Comparison of ENCODE assay signal across 23 mouse cellular contexts in the genomic region with DNA sequence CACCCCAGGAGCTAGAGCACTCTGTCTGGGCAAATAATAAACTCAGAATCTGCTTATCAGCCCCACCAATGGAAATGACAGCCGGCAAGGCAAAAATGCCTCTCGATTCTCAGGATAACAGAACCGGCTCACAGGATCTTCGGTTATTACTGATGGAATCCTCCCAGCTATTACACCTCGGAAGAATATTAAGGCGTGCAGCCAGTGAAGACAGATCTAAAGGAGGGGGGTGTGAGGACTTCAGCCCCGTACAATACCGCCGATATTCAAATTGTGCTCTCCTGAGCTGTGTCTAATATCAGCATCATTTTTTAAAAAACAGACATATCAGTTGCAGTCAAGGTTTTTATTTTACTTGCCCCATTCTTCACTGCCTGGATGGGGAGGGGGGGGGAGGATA. TPM values are rescaled to one million over a fixed set of nuclear protein-coding genes. Genes with fewer than 3 reads are reported as not detected.
DNase-seq lines count a peak whose midpoint lies in the region; ATAC-seq and TF ChIP-seq lines count a peak whose summit lies in the region.
"Had no signal": no experiment of that assay in that cellular context is flagged by ENCODE, and none has a peak within 500 bp of the region (broad histone marks: within the 10 kb centered on the region; RNA-seq: fewer than 3 reads in every experiment).

No protein-coding gene starts in this region.

- no peak for TF ChIP-seq CTCF in midbrain, postnatal 0 days (IDR thresholded peaks at IDR 0.05)

- H3K4me2 ChIP-seq in forebrain, embryonic 14.5 days (ENCODE audit: low read length), result 0 out of 2 replicates have a peak overlapping the region, but pooled peaks have one; percentile 16
- no peak overlapping the region for H3K4me2 ChIP-seq in forebrain, embryonic 12.5 days
- H3K4me2 ChIP-seq in limb, embryonic 13.5 days (replicated peaks), result peak overlapping the region; percentile 31; the same call in 1 of the 2 replicates
- peak overlapping the region; percentile 37 for H3K4me2 ChIP-seq in hindbrain, embryonic 14.5 days (replicated peaks)
- H3K4me2 ChIP-seq in midbrain, postnatal 0 days (ENCODE audit: low read depth, low read length, poor library complexity, severe bottlenecking), result peak overlapping the region; percentile 35
- H3K4me2 ChIP-seq: intestine, embryonic 15.5 days; limb, embryonic 12.5 days; liver, embryonic 13.5 days had no signal

- no peak for DNase-seq in forebrain, embryonic 14.5 days (ENCODE audit: low spot score)
- DNase-seq in limb, embryonic 10.5 days (ENCODE audit: low spot score), result no peak
- DNase-seq in hindbrain, embryonic 14.5 days (ENCODE audit: low spot score), result no peak
- no peak for DNase-seq in midbrain, postnatal 0 days (ENCODE audit: low spot score)
- no peak for DNase-seq in layer of hippocampus, adult 18-20 months (ENCODE audit: low spot score in 2 of 2)
- DNase-seq in urinary bladder, postnatal 10 days (ENCODE audit: low spot score), result no peak
- DNase-seq: adrenal gland, postnatal 36 days; cerebellum, adult 11 months; heart, postnatal 4 days; kidney, adult 8-10 months; kidney, postnatal 10 days; liver, embryonic 13.5 days; lung, adult 2 months; lung, postnatal 14 days had no signal

- H3K27ac ChIP-seq in forebrain, embryonic 14.5 days (ENCODE audit: low read depth, low read length), result no peak overlapping the region
- no peak overlapping the region for H3K27ac ChIP-seq in forebrain, embryonic 12.5 days
- H3K27ac ChIP-seq in limb, embryonic 13.5 days, result no peak overlapping the region
- no peak overlapping the region for H3K27ac ChIP-seq in limb, embryonic 10.5 days
- peak overlapping the region; percentile 74 for H3K27ac ChIP-seq in hindbrain, embryonic 14.5 days
- H3K27ac ChIP-seq in midbrain, postnatal 0 days (ENCODE audit: low read depth, low read length), result peak overlapping the region; percentile 67
- H3K27ac ChIP-seq: heart, embryonic 10.5 days; intestine, embryonic 15.5 days; limb, embryonic 12.5 days; liver, embryonic 13.5 days had no signal

- peaks cover 5% of the 10 kb centered on the region; the same call in 1 of the 2 replicates for H3K27me3 ChIP-seq in forebrain, embryonic 14.5 days (replicated peaks; ENCODE audit: control insufficient read depth, insufficient read depth, low read length)
- 0 out of 2 replicates have a peak, but pooled peaks cover 8% of the 10 kb centered on the region for H3K27me3 ChIP-seq in forebrain, embryonic 12.5 days
- peaks cover 11% of the 10 kb centered on the region; the same call in 1 of the 2 replicates for H3K27me3 ChIP-seq in limb, embryonic 13.5 days
- H3K27me3 ChIP-seq in limb, embryonic 10.5 days (ENCODE audit: low read depth, poor library complexity, severe bottlenecking), result peaks cover 23% of the 10 kb centered on the region; the same call in 1 of the 2 replicates
- no peaks in the 10 kb centered on the region for H3K27me3 ChIP-seq in hindbrain, embryonic 14.5 days (ENCODE audit: control insufficient read depth, insufficient read depth, low read length)
- no peaks in the 10 kb centered on the region for H3K27me3 ChIP-seq in midbrain, postnatal 0 days (ENCODE audit: insufficient read depth, low read length)
- H3K27me3 ChIP-seq: intestine, embryonic 15.5 days had no signal

- no peaks in the 10 kb centered on the region for H3K9me3 ChIP-seq in forebrain, embryonic 14.5 days (replicated peaks; ENCODE audit: control insufficient read depth, low read length)
- no peaks in the 10 kb centered on the region for H3K9me3 ChIP-seq in forebrain, embryonic 12.5 days
- no peaks in the 10 kb centered on the region for H3K9me3 ChIP-seq in limb, embryonic 13.5 days
- no peaks in the 10 kb centered on the region for H3K9me3 ChIP-seq in limb, embryonic 10.5 days (replicated peaks)
- H3K9me3 ChIP-seq in hindbrain, embryonic 14.5 days (ENCODE audit: control insufficient read depth, low read length), result no peaks in the 10 kb centered on the region
- H3K9me3 ChIP-seq in midbrain, postnatal 0 days (ENCODE audit: low read length), result no peaks in the 10 kb centered on the region
- H3K9me3 ChIP-seq: heart, embryonic 10.5 days; intestine, embryonic 15.5 days; limb, embryonic 12.5 days; liver, embryonic 13.5 days had no signal

- 67% methylated on average over 9 of the region's 9 CpGs for WGBS in forebrain, embryonic 14.5 days
- WGBS in forebrain, embryonic 12.5 days, result 68% methylated on average over 9 of the region's 9 CpGs
- 76% methylated on average over 9 of the region's 9 CpGs for WGBS in limb, embryonic 13.5 days
- 76% methylated on average over 9 of the region's 9 CpGs for WGBS in limb, embryonic 10.5 days
- WGBS in hindbrain, embryonic 14.5 days, result 52% methylated on average over 9 of the region's 9 CpGs
- WGBS in midbrain, postnatal 0 days, result 33% methylated on average over 9 of the region's 9 CpGs

- H3K4me1 ChIP-seq in forebrain, embryonic 14.5 days (ENCODE audit: control insufficient read depth, insufficient read depth, low read length), result peaks cover 3% of the 10 kb centered on the region; the same call in 1 of the 2 replicates
- H3K4me1 ChIP-seq in forebrain, embryonic 12.5 days, result peaks cover 5% of the 10 kb centered on the region; the same call in 1 of the 2 replicates
- peaks cover 6% of the 10 kb centered on the region; the same call in 1 of the 2 replicates for H3K4me1 ChIP-seq in limb, embryonic 13.5 days
- peaks cover 9% of the 10 kb centered on the region for H3K4me1 ChIP-seq in limb, embryonic 10.5 days
- H3K4me1 ChIP-seq in hindbrain, embryonic 14.5 days (replicated peaks; ENCODE audit: control insufficient read depth, insufficient read depth, low read length), result peaks cover 5% of the 10 kb centered on the region; the same call in 1 of the 2 replicates
- H3K4me1 ChIP-seq in midbrain, postnatal 0 days (ENCODE audit: insufficient read depth, low read length), result 0 out of 2 replicates have a peak, but pooled peaks cover 3% of the 10 kb centered on the region
- H3K4me1 ChIP-seq: heart, embryonic 10.5 days; intestine, embryonic 15.5 days had no signal

- ATAC-seq in forebrain, embryonic 14.5 days, result no peak
- no peak for ATAC-seq in forebrain, embryonic 12.5 days (ENCODE audit: low FRiP score)
- no peak for ATAC-seq in limb, embryonic 13.5 days (ENCODE audit: low FRiP score, low read depth)
- no peak for ATAC-seq in hindbrain, embryonic 14.5 days (ENCODE audit: low FRiP score)
- peak; percentile 76; the same call in 1 of the 2 replicates for ATAC-seq in midbrain, postnatal 0 days (ENCODE audit: low FRiP score)
- ATAC-seq: intestine, embryonic 15.5 days had no signal

- no peak overlapping the region; the same call in 1 of the 2 replicates for H3K9ac ChIP-seq in forebrain, embryonic 14.5 days (ENCODE audit: low read length)
- H3K9ac ChIP-seq in forebrain, embryonic 12.5 days, result no peak overlapping the region
- no peak overlapping the region for H3K9ac ChIP-seq in limb, embryonic 13.5 days
- H3K9ac ChIP-seq in hindbrain, embryonic 14.5 days, result peak overlapping the region; percentile 34
- peak overlapping the region; percentile 55; the same call in 1 of the 2 replicates for H3K9ac ChIP-seq in midbrain, postnatal 0 days (replicated peaks; ENCODE audit: low read length, poor library complexity, severe bottlenecking)
- H3K9ac ChIP-seq: intestine, embryonic 15.5 days; limb, embryonic 12.5 days; liver, embryonic 13.5 days had no signal

- no peak overlapping the region for H3K4me3 ChIP-seq in forebrain, embryonic 14.5 days (ENCODE audit: low read depth, low read length)
- no peak overlapping the region for H3K4me3 ChIP-seq in forebrain, embryonic 12.5 days (replicated peaks)
- H3K4me3 ChIP-seq in limb, embryonic 13.5 days, result no peak overlapping the region
- H3K4me3 ChIP-seq in limb, embryonic 10.5 days, result no peak overlapping the region
- H3K4me3 ChIP-seq in hindbrain, embryonic 14.5 days (replicated peaks; ENCODE audit: low read length), result no peak overlapping the region
- H3K4me3 ChIP-seq in midbrain, postnatal 0 days (ENCODE audit: low read depth, low read length), result peak overlapping the region; percentile 17; the same call in 1 of the 2 replicates
- H3K4me3 ChIP-seq: heart, embryonic 10.5 days; intestine, embryonic 15.5 days; limb, embryonic 12.5 days; liver, embryonic 13.5 days had no signal

- H3K36me3 ChIP-seq in forebrain, embryonic 14.5 days (ENCODE audit: control insufficient read depth, insufficient read depth, low read length), result no peaks in the 10 kb centered on the region
- H3K36me3 ChIP-seq in forebrain, embryonic 12.5 days (replicated peaks), result no peaks in the 10 kb centered on the region
- H3K36me3 ChIP-seq in limb, embryonic 13.5 days, result no peaks in the 10 kb centered on the region
- H3K36me3 ChIP-seq in limb, embryonic 10.5 days, result no peaks in the 10 kb centered on the region
- no peaks in the 10 kb centered on the region for H3K36me3 ChIP-seq in hindbrain, embryonic 14.5 days (replicated peaks; ENCODE audit: control insufficient read depth, insufficient read depth)
- no peaks in the 10 kb centered on the region for H3K36me3 ChIP-seq in midbrain, postnatal 0 days (ENCODE audit: insufficient read depth, low read length)
- H3K36me3 ChIP-seq: heart, embryonic 10.5 days; intestine, embryonic 15.5 days; limb, embryonic 12.5 days; liver, embryonic 13.5 days had no signal

RNA-seq across cellular contexts. Expression of a gene that starts 34.4 kb away (rescaled TPM):
- polyA plus RNA-seq in forebrain, embryonic 14.5 days (2014; fragmentation: Nextera tagmentation; extraction: Ambion mirVana), result 30.2 TPM in 2 replicates
- 29.1 and 39.5 TPM in 2 replicates for polyA plus RNA-seq in forebrain, embryonic 12.5 days (2016; fragmentation: Nextera tagmentation; extraction: Ambion mirVana)
- 14.0 and 14.5 TPM in 2 replicates for polyA plus RNA-seq in limb, embryonic 13.5 days (2015; fragmentation: Nextera tagmentation; extraction: Ambion mirVana)
- polyA plus RNA-seq in limb, embryonic 10.5 days (2016; fragmentation: Nextera tagmentation; extraction: Ambion mirVana), result 29.3 and 30.6 TPM in 2 replicates
- polyA plus RNA-seq in hindbrain, embryonic 14.5 days (2014; fragmentation: Nextera tagmentation; extraction: Ambion mirVana), result 48.1 and 49.8 TPM in 2 replicates
- 16.1 and 22.2 TPM in 2 replicates for total RNA-seq in midbrain, postnatal 0 days (2014; rRNA removed)
- 22.9 and 23.4 TPM in 2 replicates for polyA plus RNA-seq in midbrain, postnatal 0 days (2015; fragmentation: Nextera tagmentation; extraction: Ambion mirVana)
- 10 to 100 TPM; 19.0 to 19.8 TPM for total RNA-seq in layer of hippocampus, adult 18-20 months (2021)

RNA-seq across cellular contexts. Expression of a gene that starts 35.4 kb away (rescaled TPM):
- polyA plus RNA-seq in forebrain, embryonic 14.5 days (2014; fragmentation: Nextera tagmentation; extraction: Ambion mirVana), result 56.5 and 66.2 TPM in 2 replicates
- 56.3 and 62.9 TPM in 2 replicates for polyA plus RNA-seq in forebrain, embryonic 12.5 days (2016; fragmentation: Nextera tagmentation; extraction: Ambion mirVana)
- polyA plus RNA-seq in limb, embryonic 13.5 days (2015; fragmentation: Nextera tagmentation; extraction: Ambion mirVana), result 55.5 and 56.6 TPM in 2 replicates
- polyA plus RNA-seq in limb, embryonic 10.5 days (2016; fragmentation: Nextera tagmentation; extraction: Ambion mirVana), result 39.2 and 47.8 TPM in 2 replicates
- polyA plus RNA-seq in hindbrain, embryonic 14.5 days (2014; fragmentation: Nextera tagmentation; extraction: Ambion mirVana), result 68.3 and 76.8 TPM in 2 replicates
- total RNA-seq in midbrain, postnatal 0 days (2014; rRNA removed), result 73.2 and 87.3 TPM in 2 replicates
- 69.3 and 71.7 TPM in 2 replicates for polyA plus RNA-seq in midbrain, postnatal 0 days (2015; fragmentation: Nextera tagmentation; extraction: Ambion mirVana)
- total RNA-seq in layer of hippocampus, adult 18-20 months (2021), result 10 to 100 TPM; 43.3 to 46.4 TPM

RNA-seq across cellular contexts. Expression of a gene that starts 36.0 kb away (rescaled TPM):
- 0.67 and 1.8 TPM in 2 replicates for polyA plus RNA-seq in forebrain, embryonic 14.5 days (2014; fragmentation: Nextera tagmentation; extraction: Ambion mirVana)
- polyA plus RNA-seq in forebrain, embryonic 12.5 days (2016; fragmentation: Nextera tagmentation; extraction: Ambion mirVana), result 2.4 and 2.7 TPM in 2 replicates
- polyA plus RNA-seq in limb, embryonic 13.5 days (2015; fragmentation: Nextera tagmentation; extraction: Ambion mirVana), result 2.3 and 2.9 TPM in 2 replicates
- 1.8 and 3.4 TPM in 2 replicates for polyA plus RNA-seq in limb, embryonic 10.5 days (2016; fragmentation: Nextera tagmentation; extraction: Ambion mirVana)
- polyA plus RNA-seq in hindbrain, embryonic 14.5 days (2014; fragmentation: Nextera tagmentation; extraction: Ambion mirVana), result 2.5 and 2.9 TPM in 2 replicates
- total RNA-seq in midbrain, postnatal 0 days (2014; rRNA removed), result not detected in 2 replicates
- polyA plus RNA-seq in midbrain, postnatal 0 days (2015; fragmentation: Nextera tagmentation; extraction: Ambion mirVana), result 2.2 and 2.8 TPM in 2 replicates
- not detected for total RNA-seq in layer of hippocampus, adult 18-20 months (2021)
- total RNA-seq: adrenal gland, postnatal 36 days; gastrocnemius, postnatal 4 days; heart, postnatal 4 days; layer of hippocampus, postnatal 14 days had no signal
- polyA plus RNA-seq: cortical plate, adult 2 months; lung, adult 2 months; spleen, adult 2 months had no signal

Comparison
In these comparisons a context has a peak if more than half of its experiments do, and no peak if none do; other contexts are left out.
1. H3K27ac ChIP-seq: peak in hindbrain, embryonic 14.5 days (single experiment) and midbrain, postnatal 0 days (single experiment); none in forebrain, embryonic 14.5 days (single experiment), forebrain, embryonic 12.5 days (single experiment), limb, embryonic 13.5 days (single experiment) and limb, embryonic 10.5 days (single experiment).
2. H3K9ac ChIP-seq: peak in hindbrain, embryonic 14.5 days (single experiment) and midbrain, postnatal 0 days (single experiment); none in forebrain, embryonic 14.5 days (single experiment), forebrain, embryonic 12.5 days (single experiment) and limb, embryonic 13.5 days (single experiment).